Mouse (Mus musculus): Measurements from ENCODE around the gene Emc9. TPM values are rescaled to one million over a fixed set of nuclear protein-coding genes. Genes with fewer than 3 reads are reported as not detected.

Gene Emc9
- polyA plus RNA-seq, 2 experiments = 6.9 to 7.0 TPM

GRCm38 (mm10) chr14:55542268-55542667, 42.8 kb downstream of the Emc9 start:
- 97% methylated on average over 12 of the region's 12 CpGs for WGBS
- no peak for TF ChIP-seq POLR2A (IDR thresholded peaks at IDR 0.05; ENCODE audit: borderline replicate concordance, extremely low read depth, insufficient read depth, insufficient read length)
- ATAC-seq (ENCODE audit: low FRiP score, low read depth) = no peak

GRCm38 (mm10) chr14:55540787-55541321, 44.2 kb downstream of the Emc9 start:
- ATAC-seq (ENCODE audit: low FRiP score, low read depth) = peak; percentile 8; the same call in 1 of the 2 replicates
- WGBS = 6% methylated on average over 10 of the region's 10 CpGs

More at GRCm38 (mm10) chr14:55542268-55542667, 42.8 kb downstream of the Emc9 start:
- Histone ChIP-seq H3K9ac (ENCODE audit: low read depth, low read length, severe bottlenecking) (no peak overlapping the region), H3K4me3 (replicated peaks; ENCODE audit: low read length) (no peak overlapping the region), H3K4me2 (replicated peaks; ENCODE audit: low read depth, low read length, severe bottlenecking) (no peak overlapping the region), H3K27me3 (ENCODE audit: control insufficient read depth, insufficient read depth, low read length) (no peaks in the 10 kb centered on the region), H3K27ac (replicated peaks; ENCODE audit: low read depth, low read length) (no peak overlapping the region), H3K36me3 (ENCODE audit: control insufficient read depth, insufficient read depth, low read length) (peaks cover 39% of the 10 kb centered on the region), H3K9me3 (ENCODE audit: control insufficient read depth, low read length) (no peaks in the 10 kb centered on the region), H3K4me1 (ENCODE audit: control insufficient read depth, insufficient read depth, low read length) (peaks cover 7% of the 10 kb centered on the region)
- DNase-seq (ENCODE audit: low spot score) = no peak

GRCm38 (mm10) chr14:55540067-55540786, 44.9 kb downstream of the Emc9 start, which contains the start of gene Pck2:
Pck2 (plus strand) TSS chr14:55540266.
- H3K4me2 ChIP-seq (replicated peaks; ENCODE audit: low read depth, low read length, severe bottlenecking) = peak within 1 kb of the TSS; percentile 80
- 0 out of 2 replicates have a peak, but pooled peaks have one; percentile 29 for TF ChIP-seq POLR2A (IDR thresholded peaks at IDR 0.05; ENCODE audit: borderline replicate concordance, extremely low read depth, insufficient read depth, insufficient read length)
- H3K36me3 ChIP-seq (ENCODE audit: control insufficient read depth, insufficient read depth, low read length) = peaks cover 25% of the 10 kb centered on the region
- H3K4me3 ChIP-seq (replicated peaks; ENCODE audit: low read length) = peak within 1 kb of the TSS; percentile 62
- no peaks in the 10 kb centered on the region for H3K27me3 ChIP-seq (ENCODE audit: control insufficient read depth, insufficient read depth, low read length)
- peak within 1 kb of the TSS; percentile 74 for H3K27ac ChIP-seq (replicated peaks; ENCODE audit: low read depth, low read length)
- H3K9ac ChIP-seq (ENCODE audit: low read depth, low read length, severe bottlenecking) = peak within 1 kb of the TSS; percentile 80
- peak; percentile 86 for DNase-seq (ENCODE audit: low spot score)
- WGBS = under 1% methylated on average over 30 of the region's 32 CpGs
- peak; percentile 92 for ATAC-seq (ENCODE audit: low FRiP score, low read depth)
- H3K9me3 ChIP-seq (ENCODE audit: control insufficient read depth, low read length) = no peaks in the 10 kb centered on the region
- H3K4me1 ChIP-seq (ENCODE audit: control insufficient read depth, insufficient read depth, low read length) = peaks cover 7% of the 10 kb centered on the region

More at GRCm38 (mm10) chr14:55540787-55541321, 44.2 kb downstream of the Emc9 start:
- no peak for TF ChIP-seq POLR2A (IDR thresholded peaks at IDR 0.05; ENCODE audit: borderline replicate concordance, extremely low read depth, insufficient read depth, insufficient read length)
- Histone ChIP-seq H3K9ac (ENCODE audit: low read depth, low read length, severe bottlenecking) (peak overlapping the region; percentile 80), H3K27ac (replicated peaks; ENCODE audit: low read depth, low read length) (peak overlapping the region; percentile 74), H3K9me3 (ENCODE audit: control insufficient read depth, low read length) (no peaks in the 10 kb centered on the region), H3K27me3 (ENCODE audit: control insufficient read depth, insufficient read depth, low read length) (no peaks in the 10 kb centered on the region), H3K36me3 (ENCODE audit: control insufficient read depth, insufficient read depth, low read length) (peaks cover 31% of the 10 kb centered on the region), H3K4me3 (replicated peaks; ENCODE audit: low read length) (peak overlapping the region; percentile 62), H3K4me2 (replicated peaks; ENCODE audit: low read depth, low read length, severe bottlenecking) (peak overlapping the region; percentile 80), H3K4me1 (ENCODE audit: control insufficient read depth, insufficient read depth, low read length) (peaks cover 7% of the 10 kb centered on the region)
- peak; percentile 51 for DNase-seq (ENCODE audit: low spot score)

- no peak overlapping the region for H3K4me2 ChIP-seq (replicated peaks; ENCODE audit: low read depth, low read length, severe bottlenecking)
- no peak for DNase-seq (ENCODE audit: low spot score)
- no peaks in the 10 kb centered on the region for H3K27me3 ChIP-seq (ENCODE audit: control insufficient read depth, insufficient read depth, low read length)
- no peak overlapping the region for H3K27ac ChIP-seq (replicated peaks; ENCODE audit: low read depth, low read length)
- no peaks in the 10 kb centered on the region for H3K9me3 ChIP-seq (ENCODE audit: control insufficient read depth, low read length)
- peaks cover 4% of the 10 kb centered on the region for H3K4me1 ChIP-seq (ENCODE audit: control insufficient read depth, insufficient read depth, low read length)
- H3K36me3 ChIP-seq (ENCODE audit: control insufficient read depth, insufficient read depth, low read length) = no peaks in the 10 kb centered on the region
- H3K4me3 ChIP-seq (replicated peaks; ENCODE audit: low read length) = no peak overlapping the region
- no peak overlapping the region for H3K9ac ChIP-seq (ENCODE audit: low read depth, low read length, severe bottlenecking)
- WGBS = 47% methylated on average over 6 of the region's 6 CpGs
- no peak for ATAC-seq (ENCODE audit: low FRiP score, low read depth)
- no peak for TF ChIP-seq POLR2A (IDR thresholded peaks at IDR 0.05; ENCODE audit: borderline replicate concordance, extremely low read depth, insufficient read depth, insufficient read length)
These were observed 48.9 kb downstream of the Emc9 start for GRCm38 (mm10) chr14:55536116-55536745.

Other genes with a start within 250 kb of the Emc9 start
Only the 30 nearest of the 31 such genes appear.
- 53.0 and 58.6 TPM in 2 replicates for gene Dhrs4, start 106.5 kb downstream of the Emc9 start, polyA plus RNA-seq (2012; rRNA removed)
- gene Dhrs4, start 106.5 kb downstream of the Emc9 start, polyA plus RNA-seq (2014; fragmentation: Nextera tagmentation; extraction: Ambion mirVana) = 48.4 and 60.3 TPM in 2 replicates
- gene Carmil3, start 94.7 kb downstream of the Emc9 start, polyA plus RNA-seq (2012; rRNA removed) = 24.8 and 28.8 TPM in 2 replicates
- gene Carmil3, start 94.7 kb downstream of the Emc9 start, polyA plus RNA-seq (2014; fragmentation: Nextera tagmentation; extraction: Ambion mirVana) = 3.6 and 5.4 TPM in 2 replicates
- 0.74 and 0.83 TPM in 2 replicates for gene Cpne6, start 74.9 kb downstream of the Emc9 start, polyA plus RNA-seq (2012; rRNA removed)
- gene Cpne6, start 74.9 kb downstream of the Emc9 start, polyA plus RNA-seq (2014; fragmentation: Nextera tagmentation; extraction: Ambion mirVana) = 0.47 and 0.65 TPM in 2 replicates
- gene Nrl, start 60.3 kb downstream of the Emc9 start, polyA plus RNA-seq (2012; rRNA removed) = 0.06 TPM in 1 of 2 replicates, not detected in the other
- gene Nrl, start 60.3 kb downstream of the Emc9 start, polyA plus RNA-seq (2014; fragmentation: Nextera tagmentation; extraction: Ambion mirVana) = not detected in 2 replicates
- gene Pck2, start 45.0 kb downstream of the Emc9 start, polyA plus RNA-seq (2012; rRNA removed) = 39.3 and 52.1 TPM in 2 replicates
- gene Pck2, start 45.0 kb downstream of the Emc9 start, polyA plus RNA-seq (2014; fragmentation: Nextera tagmentation; extraction: Ambion mirVana) = 22.5 and 28.0 TPM in 2 replicates
- 47.5 and 53.0 TPM in 2 replicates for gene Dcaf11, start 25.3 kb downstream of the Emc9 start, polyA plus RNA-seq (2012; rRNA removed)
- 53.8 and 56.0 TPM in 2 replicates for gene Dcaf11, start 25.3 kb downstream of the Emc9 start, polyA plus RNA-seq (2014; fragmentation: Nextera tagmentation; extraction: Ambion mirVana)
- 0.67 and 0.88 TPM in 2 replicates for gene A730061H03Rik, start 24.9 kb downstream of the Emc9 start, polyA plus RNA-seq (2012; rRNA removed)
- 0.74 and 1.7 TPM in 2 replicates for gene A730061H03Rik, start 24.9 kb downstream of the Emc9 start, polyA plus RNA-seq (2014; fragmentation: Nextera tagmentation; extraction: Ambion mirVana)
- 30.9 and 43.0 TPM in 2 replicates for gene Fitm1, start 9.7 kb downstream of the Emc9 start, polyA plus RNA-seq (2012; rRNA removed)
- 19.1 and 26.9 TPM in 2 replicates for gene Fitm1, start 9.7 kb downstream of the Emc9 start, polyA plus RNA-seq (2014; fragmentation: Nextera tagmentation; extraction: Ambion mirVana)
- 66.8 and 77.6 TPM in 2 replicates for gene Psme1, start 7.2 kb downstream of the Emc9 start, polyA plus RNA-seq (2012; rRNA removed)
- gene Psme1, start 7.2 kb downstream of the Emc9 start, polyA plus RNA-seq (2014; fragmentation: Nextera tagmentation; extraction: Ambion mirVana) = 147 and 154 TPM in 2 replicates
- 75.8 and 78.5 TPM in 2 replicates for gene Psme2, start 5.8 kb upstream of the Emc9 start, polyA plus RNA-seq (2012; rRNA removed)
- 239 and 245 TPM in 2 replicates for gene Psme2, start 5.8 kb upstream of the Emc9 start, polyA plus RNA-seq (2014; fragmentation: Nextera tagmentation; extraction: Ambion mirVana)
- 23.0 and 34.1 TPM in 2 replicates for gene Rnf31, start 6.4 kb upstream of the Emc9 start, polyA plus RNA-seq (2012; rRNA removed)
- gene Rnf31, start 6.4 kb upstream of the Emc9 start, polyA plus RNA-seq (2014; fragmentation: Nextera tagmentation; extraction: Ambion mirVana) = 13.1 and 18.1 TPM in 2 replicates
- 21.0 and 26.4 TPM in 2 replicates for gene Irf9, start 18.3 kb upstream of the Emc9 start, polyA plus RNA-seq (2012; rRNA removed)
- gene Irf9, start 18.3 kb upstream of the Emc9 start, polyA plus RNA-seq (2014; fragmentation: Nextera tagmentation; extraction: Ambion mirVana) = 9.8 and 11.3 TPM in 2 replicates
- gene Rec8, start 32.7 kb upstream of the Emc9 start, polyA plus RNA-seq (2012; rRNA removed) = 8.9 and 9.6 TPM in 2 replicates
- 2.4 and 2.8 TPM in 2 replicates for gene Rec8, start 32.7 kb upstream of the Emc9 start, polyA plus RNA-seq (2014; fragmentation: Nextera tagmentation; extraction: Ambion mirVana)
- gene Ipo4, start 50.7 kb upstream of the Emc9 start, polyA plus RNA-seq (2012; rRNA removed) = 185 and 239 TPM in 2 replicates
- 131 and 133 TPM in 2 replicates for gene Ipo4, start 50.7 kb upstream of the Emc9 start, polyA plus RNA-seq (2014; fragmentation: Nextera tagmentation; extraction: Ambion mirVana)
- 6.8 and 12.2 TPM in 2 replicates for gene Gm49378, start 52.6 kb upstream of the Emc9 start, polyA plus RNA-seq (2012; rRNA removed)
- gene Gm49378, start 52.6 kb upstream of the Emc9 start, polyA plus RNA-seq (2014; fragmentation: Nextera tagmentation; extraction: Ambion mirVana) = 1.5 and 3.7 TPM in 2 replicates
- 92.3 and 128 TPM in 2 replicates for gene Tm9sf1, start 58.5 kb upstream of the Emc9 start, polyA plus RNA-seq (2012; rRNA removed)
- gene Tm9sf1, start 58.5 kb upstream of the Emc9 start, polyA plus RNA-seq (2014; fragmentation: Nextera tagmentation; extraction: Ambion mirVana) = 111 and 116 TPM in 2 replicates
- gene Tssk4, start 64.9 kb upstream of the Emc9 start, polyA plus RNA-seq (2012; rRNA removed) = 2.9 and 3.3 TPM in 2 replicates
- 1.2 and 1.4 TPM in 2 replicates for gene Tssk4, start 64.9 kb upstream of the Emc9 start, polyA plus RNA-seq (2014; fragmentation: Nextera tagmentation; extraction: Ambion mirVana)
- gene Mdp1, start 75.2 kb upstream of the Emc9 start, polyA plus RNA-seq (2012; rRNA removed) = 47.4 and 49.7 TPM in 2 replicates
- gene Mdp1, start 75.2 kb upstream of the Emc9 start, polyA plus RNA-seq (2014; fragmentation: Nextera tagmentation; extraction: Ambion mirVana) = 53.7 and 59.1 TPM in 2 replicates
- 51.1 and 53.6 TPM in 2 replicates for gene Gmpr2, start 86.6 kb upstream of the Emc9 start, polyA plus RNA-seq (2012; rRNA removed)
- 53.1 and 68.5 TPM in 2 replicates for gene Gmpr2, start 86.6 kb upstream of the Emc9 start, polyA plus RNA-seq (2014; fragmentation: Nextera tagmentation; extraction: Ambion mirVana)
- gene Nedd8, start 86.8 kb upstream of the Emc9 start, polyA plus RNA-seq (2012; rRNA removed) = 347 and 416 TPM in 2 replicates
- gene Nedd8, start 86.8 kb upstream of the Emc9 start, polyA plus RNA-seq (2014; fragmentation: Nextera tagmentation; extraction: Ambion mirVana) = 567 and 583 TPM in 2 replicates
- gene Tinf2, start 96.5 kb upstream of the Emc9 start, polyA plus RNA-seq (2012; rRNA removed) = 35.9 and 38.4 TPM in 2 replicates
- gene Tinf2, start 96.5 kb upstream of the Emc9 start, polyA plus RNA-seq (2014; fragmentation: Nextera tagmentation; extraction: Ambion mirVana) = 34.2 and 40.1 TPM in 2 replicates
- 15.0 and 17.7 TPM in 2 replicates for gene Tgm1, start 128.6 kb upstream of the Emc9 start, polyA plus RNA-seq (2012; rRNA removed)
- 17.0 and 21.2 TPM in 2 replicates for gene Tgm1, start 128.6 kb upstream of the Emc9 start, polyA plus RNA-seq (2014; fragmentation: Nextera tagmentation; extraction: Ambion mirVana)
- gene Rabggta, start 137.0 kb upstream of the Emc9 start, polyA plus RNA-seq (2012; rRNA removed) = 41.7 and 53.5 TPM in 2 replicates
- 20.4 and 23.0 TPM in 2 replicates for gene Rabggta, start 137.0 kb upstream of the Emc9 start, polyA plus RNA-seq (2014; fragmentation: Nextera tagmentation; extraction: Ambion mirVana)
- gene Dhrs1, start 160.4 kb upstream of the Emc9 start, polyA plus RNA-seq (2012; rRNA removed) = 88.3 and 109 TPM in 2 replicates
- 82.0 and 89.7 TPM in 2 replicates for gene Dhrs1, start 160.4 kb upstream of the Emc9 start, polyA plus RNA-seq (2014; fragmentation: Nextera tagmentation; extraction: Ambion mirVana)
- 23.5 and 30.5 TPM in 2 replicates for gene Nop9, start 160.4 kb upstream of the Emc9 start, polyA plus RNA-seq (2012; rRNA removed)
- 37.6 and 38.1 TPM in 2 replicates for gene Nop9, start 160.4 kb upstream of the Emc9 start, polyA plus RNA-seq (2014; fragmentation: Nextera tagmentation; extraction: Ambion mirVana)
- gene Cideb, start 173.2 kb upstream of the Emc9 start, polyA plus RNA-seq (2012; rRNA removed) = 2.1 and 2.6 TPM in 2 replicates
- 0.41 and 0.46 TPM in 2 replicates for gene Cideb, start 173.2 kb upstream of the Emc9 start, polyA plus RNA-seq (2014; fragmentation: Nextera tagmentation; extraction: Ambion mirVana)
- 0.44 and 0.65 TPM in 2 replicates for gene Ltb4r2, start 176.1 kb upstream of the Emc9 start, polyA plus RNA-seq (2012; rRNA removed)
- 0.61 and 0.74 TPM in 2 replicates for gene Ltb4r2, start 176.1 kb upstream of the Emc9 start, polyA plus RNA-seq (2014; fragmentation: Nextera tagmentation; extraction: Ambion mirVana)
- 1.1 and 1.2 TPM in 2 replicates for gene Ltb4r1, start 180.7 kb upstream of the Emc9 start, polyA plus RNA-seq (2012; rRNA removed)
- gene Ltb4r1, start 180.7 kb upstream of the Emc9 start, polyA plus RNA-seq (2014; fragmentation: Nextera tagmentation; extraction: Ambion mirVana) = 0.33 and 0.78 TPM in 2 replicates
- 32.4 and 35.0 TPM in 2 replicates for gene Adcy4, start 198.8 kb upstream of the Emc9 start, polyA plus RNA-seq (2012; rRNA removed)
- 16.8 and 17.8 TPM in 2 replicates for gene Adcy4, start 198.8 kb upstream of the Emc9 start, polyA plus RNA-seq (2014; fragmentation: Nextera tagmentation; extraction: Ambion mirVana)
- gene Ripk3, start 203.6 kb upstream of the Emc9 start, polyA plus RNA-seq (2012; rRNA removed) = 35.9 and 41.4 TPM in 2 replicates
- gene Ripk3, start 203.6 kb upstream of the Emc9 start, polyA plus RNA-seq (2014; fragmentation: Nextera tagmentation; extraction: Ambion mirVana) = 30.5 and 37.6 TPM in 2 replicates

Measured in limb, embryonic 14.5 days (tissue).